Mouse (Mus musculus): Measurements from ENCODE around the gene Ttll7.

DNA sequence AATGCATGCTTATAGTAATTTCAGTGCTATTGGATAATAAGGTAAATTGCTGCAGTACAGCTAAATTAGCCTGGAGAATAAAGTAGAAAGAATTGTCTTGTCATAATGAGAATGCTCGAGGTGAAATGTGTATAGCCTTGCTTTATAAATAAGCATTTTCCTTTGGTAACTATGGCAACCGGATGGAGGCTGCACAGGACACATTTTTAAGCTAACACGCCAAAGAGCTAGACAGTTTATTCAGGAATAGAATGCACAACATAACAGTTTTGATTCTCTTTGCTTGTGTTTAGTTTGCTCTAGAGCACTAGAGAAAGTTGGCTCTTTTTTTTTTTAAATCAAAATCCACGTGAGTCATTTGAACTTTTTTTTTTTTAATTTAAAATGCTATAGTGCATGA lies 49.6 kb downstream of the Ttll7 start:
- no peak for TF ChIP-seq GATA1 (IDR thresholded peaks at IDR 0.05; ENCODE audit: borderline replicate concordance, low read length)
- no peak for TF ChIP-seq FLI1 (IDR thresholded peaks at IDR 0.05; ENCODE audit: low read length)
